Mouse (Mus musculus): ENCODE data around the gene Tomt.

Gene Tomt

GRCm38 (mm10) chr7:101852846-101853245 lies 53.3 kb downstream of the Tomt start:
- no peak for DNase-seq

- DNase-seq, result no peak
These were observed 54.5 kb downstream of the Tomt start for GRCm38 (mm10) chr7:101851689-101852088.
